ENCODE assay signal across 16 mouse cellular contexts in genomic region chr4:132785228-132785627, GRCm38 (mm10).
"Had no signal": no experiment of that assay in that cellular context is flagged by ENCODE, and none has a peak within 500 bp of the region (broad histone marks: within the 10 kb centered on the region; RNA-seq: fewer than 3 reads in every experiment).

No protein-coding gene starts in this region.

- H3K36me3 ChIP-seq: neural tube, embryonic 13.5 days; neural tube, embryonic 15.5 days; stomach, embryonic 15.5 days had no signal

- H3K27ac ChIP-seq: neural tube, embryonic 13.5 days; neural tube, embryonic 15.5 days; stomach, embryonic 15.5 days; stomach, postnatal 0 days had no signal

- H3K4me1 ChIP-seq: neural tube, embryonic 13.5 days; neural tube, embryonic 15.5 days; stomach, embryonic 15.5 days had no signal

- DNase-seq: retina, postnatal 1 day; right cerebral cortex, adult 18-20 months; right cerebral cortex, postnatal 14 days; right cerebral cortex, postnatal 25 days; right cerebral cortex, postnatal 4 days; spleen, adult 18-20 months; thymus, adult 18-20 months; thymus, adult 2 months; thymus, postnatal 14 days; thymus, postnatal 25 days; thymus, postnatal 36 days; thymus, postnatal 4 days had no signal

- H3K4me2 ChIP-seq: neural tube, embryonic 13.5 days; neural tube, embryonic 15.5 days; stomach, embryonic 15.5 days had no signal

- H3K4me3 ChIP-seq: neural tube, embryonic 13.5 days; neural tube, embryonic 15.5 days; stomach, embryonic 15.5 days had no signal

- H3K27me3 ChIP-seq: neural tube, embryonic 13.5 days; neural tube, embryonic 15.5 days; stomach, embryonic 15.5 days had no signal

- H3K9me3 ChIP-seq: neural tube, embryonic 13.5 days; neural tube, embryonic 15.5 days; stomach, embryonic 15.5 days had no signal

- H3K9ac ChIP-seq: neural tube, embryonic 13.5 days; neural tube, embryonic 15.5 days; stomach, embryonic 15.5 days had no signal
